Mouse (Mus musculus): ENCODE measurements around the gene Gtf2a1l. TPM values are rescaled to one million over a fixed set of nuclear protein-coding genes. Genes with fewer than 3 reads are reported as not detected.

The Gtf2a1l gene
- polyA plus RNA-seq, 1 experiment from 2014 or later = not detected

DNA sequence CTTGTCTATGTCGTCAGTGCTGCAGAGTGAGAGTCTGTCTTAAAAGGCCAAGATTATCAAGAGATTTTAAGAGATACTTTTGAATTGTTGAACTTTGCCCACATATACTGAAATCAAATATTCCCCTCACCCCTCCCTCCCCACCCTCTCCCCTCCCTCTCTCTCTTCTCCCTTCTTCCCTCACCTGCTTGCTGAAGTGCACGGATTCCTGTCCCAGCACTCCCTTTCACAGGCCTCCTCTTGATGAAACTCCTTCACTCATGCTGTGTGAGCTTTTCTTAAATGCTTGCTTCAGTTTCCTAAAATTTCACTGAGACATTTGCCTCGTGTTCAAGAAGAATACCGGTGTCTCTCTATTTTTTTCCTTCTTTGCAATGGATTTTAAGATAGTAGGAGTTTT is 34.7 kb downstream of the Gtf2a1l start:
- Histone ChIP-seq H3K9me3 (no peaks in the 10 kb centered on the region), H3K27me3 (replicated peaks) (no peaks in the 10 kb centered on the region), H3K9ac (no peak overlapping the region), H3K27ac (replicated peaks) (no peak overlapping the region), H3K4me1 (peaks cover 7% of the 10 kb centered on the region; the same call in 1 of the 2 replicates), H3K4me3 (no peak overlapping the region), H3K4me2 (no peak overlapping the region), H3K36me3 (no peaks in the 10 kb centered on the region)
- 52% methylated on average over 4 of the region's 4 CpGs for WGBS
- ATAC-seq (ENCODE audit: extremely low read depth, insufficient number of reproducible peaks, low FRiP score, low TSS enrichment) = no peak

DNA sequence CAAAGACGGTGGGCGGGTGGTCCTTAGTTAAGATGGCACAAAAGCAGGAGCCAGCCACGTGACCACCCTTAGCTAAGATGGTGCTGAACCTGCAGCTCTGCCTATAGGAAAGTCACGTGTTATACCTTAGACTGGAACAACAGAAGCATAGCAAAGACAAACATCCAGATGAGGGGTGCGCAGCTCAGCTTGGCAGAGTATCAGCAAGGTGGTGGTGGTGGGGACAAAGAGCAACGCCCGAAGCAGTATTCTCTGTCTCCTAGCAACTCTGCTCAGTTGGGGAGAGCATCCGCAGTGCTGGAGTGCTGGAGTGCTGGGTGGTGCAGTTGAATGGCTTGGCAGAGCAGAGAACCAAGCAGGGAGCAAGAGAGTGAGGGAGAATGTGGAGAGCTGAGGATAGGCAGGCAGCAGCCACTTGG is 37.8 kb downstream of the Gtf2a1l start:
- Histone ChIP-seq H3K4me1 (peaks cover 7% of the 10 kb centered on the region; the same call in 1 of the 2 replicates), H3K9ac (no peak overlapping the region), H3K4me2 (no peak overlapping the region), H3K36me3 (no peaks in the 10 kb centered on the region), H3K27ac (replicated peaks) (no peak overlapping the region), H3K27me3 (replicated peaks) (no peaks in the 10 kb centered on the region), H3K4me3 (no peak overlapping the region), H3K9me3 (no peaks in the 10 kb centered on the region)
- ATAC-seq (ENCODE audit: extremely low read depth, insufficient number of reproducible peaks, low FRiP score, low TSS enrichment) = no peak
- WGBS = 51% methylated on average over 8 of the region's 8 CpGs

DNA sequence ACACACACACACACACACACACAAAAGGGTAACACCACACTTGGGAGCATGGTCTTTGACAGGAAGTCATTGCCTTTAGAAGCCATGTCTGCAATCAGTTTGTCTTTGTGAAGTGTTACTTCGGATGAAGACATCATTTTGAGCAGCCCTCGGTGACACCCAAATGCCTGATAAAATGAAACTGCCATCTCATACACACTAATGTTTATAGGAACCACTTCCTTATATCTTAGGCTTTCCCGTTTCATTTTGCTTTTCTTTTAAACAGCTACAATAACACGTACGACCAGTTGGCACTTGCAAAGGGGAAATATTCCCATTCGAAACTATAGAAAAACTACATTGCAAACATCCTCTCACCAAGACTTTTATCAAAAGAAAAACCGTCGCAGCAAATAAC is 81.2 kb downstream of the Gtf2a1l start:
- WGBS = 61% methylated on average over 8 of the region's 8 CpGs
- Histone ChIP-seq H3K27ac (replicated peaks) (no peak overlapping the region), H3K9me3 (no peaks in the 10 kb centered on the region), H3K27me3 (replicated peaks) (peaks cover 8% of the 10 kb centered on the region; the same call in 1 of the 2 replicates), H3K36me3 (no peaks in the 10 kb centered on the region), H3K4me1 (peaks cover 12% of the 10 kb centered on the region; the same call in 1 of the 2 replicates), H3K4me2 (peak overlapping the region; percentile 19), H3K4me3 (no peak overlapping the region), H3K9ac (no peak overlapping the region)
- ATAC-seq (ENCODE audit: extremely low read depth, insufficient number of reproducible peaks, low FRiP score, low TSS enrichment) = no peak

DNA sequence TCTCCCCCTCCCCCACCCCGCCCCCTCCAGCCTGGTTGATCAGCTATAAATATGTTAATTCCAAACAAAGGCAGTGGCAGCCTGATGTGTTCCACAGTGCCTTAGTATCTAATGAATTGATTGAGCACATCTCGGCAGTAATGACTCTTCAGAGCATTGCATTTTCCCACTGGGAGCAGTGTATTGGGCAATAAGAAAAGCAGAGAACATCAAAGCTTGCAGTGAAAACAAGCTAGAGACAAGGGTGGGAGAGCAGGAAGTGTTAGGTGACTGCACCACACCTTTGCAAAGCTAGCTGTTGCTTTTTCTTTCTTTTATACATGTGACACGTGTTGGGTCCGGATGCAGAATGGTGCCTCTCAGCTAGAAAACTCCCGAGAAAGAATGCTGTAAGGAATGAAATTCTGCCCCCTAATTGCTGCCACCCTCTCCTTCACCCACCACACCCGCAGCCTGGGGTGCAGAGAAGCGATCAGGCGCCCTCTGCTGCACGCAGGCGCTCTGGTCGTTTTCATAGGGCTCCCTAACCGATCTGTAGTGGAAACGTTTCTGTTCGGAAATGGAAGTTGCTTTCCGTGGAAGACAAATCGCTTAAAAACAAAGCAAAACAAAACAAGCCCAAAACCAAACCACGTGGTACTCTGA is 84.5 kb downstream of the Gtf2a1l start:
- Histone ChIP-seq H3K9ac (no peak overlapping the region), H3K36me3 (no peaks in the 10 kb centered on the region), H3K27me3 (replicated peaks) (peaks cover 19% of the 10 kb centered on the region), H3K4me1 (peaks cover 15% of the 10 kb centered on the region), H3K4me3 (peak overlapping the region; percentile 33), H3K9me3 (no peaks in the 10 kb centered on the region), H3K27ac (replicated peaks) (no peak overlapping the region), H3K4me2 (peak overlapping the region; percentile 62)
- 5% methylated on average over 17 of the region's 17 CpGs for WGBS
- ATAC-seq (ENCODE audit: extremely low read depth, insufficient number of reproducible peaks, low FRiP score, low TSS enrichment) = no peak

DNA sequence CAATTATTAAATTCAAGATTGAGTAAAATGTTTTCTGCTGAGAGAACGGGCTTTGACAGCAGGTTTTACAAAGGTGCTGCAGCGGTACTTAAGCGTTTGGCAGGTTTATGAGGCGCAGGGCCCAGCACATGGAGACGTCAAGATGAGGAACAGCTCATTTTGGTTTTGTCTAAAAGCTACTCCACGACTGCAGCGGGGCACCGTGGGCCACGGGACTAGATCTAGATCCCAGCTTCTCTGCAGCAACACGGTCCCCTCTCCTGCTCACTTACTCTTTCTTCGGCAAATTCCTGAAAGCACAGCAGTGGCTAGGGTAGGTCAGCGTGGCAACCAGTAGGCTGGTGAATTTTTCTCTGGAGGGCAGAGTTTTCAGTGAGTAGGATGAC is 85.0 kb downstream of the Gtf2a1l start:
- Histone ChIP-seq H3K36me3 (no peaks in the 10 kb centered on the region), H3K4me3 (peak overlapping the region; percentile 33), H3K27me3 (replicated peaks) (peaks cover 19% of the 10 kb centered on the region), H3K4me2 (peak overlapping the region; percentile 62), H3K4me1 (peaks cover 20% of the 10 kb centered on the region), H3K9me3 (no peaks in the 10 kb centered on the region), H3K27ac (replicated peaks) (no peak overlapping the region), H3K9ac (no peak overlapping the region)
- 46% methylated on average over 12 of the region's 12 CpGs for WGBS
- ATAC-seq (ENCODE audit: extremely low read depth, insufficient number of reproducible peaks, low FRiP score, low TSS enrichment) = no peak

DNA sequence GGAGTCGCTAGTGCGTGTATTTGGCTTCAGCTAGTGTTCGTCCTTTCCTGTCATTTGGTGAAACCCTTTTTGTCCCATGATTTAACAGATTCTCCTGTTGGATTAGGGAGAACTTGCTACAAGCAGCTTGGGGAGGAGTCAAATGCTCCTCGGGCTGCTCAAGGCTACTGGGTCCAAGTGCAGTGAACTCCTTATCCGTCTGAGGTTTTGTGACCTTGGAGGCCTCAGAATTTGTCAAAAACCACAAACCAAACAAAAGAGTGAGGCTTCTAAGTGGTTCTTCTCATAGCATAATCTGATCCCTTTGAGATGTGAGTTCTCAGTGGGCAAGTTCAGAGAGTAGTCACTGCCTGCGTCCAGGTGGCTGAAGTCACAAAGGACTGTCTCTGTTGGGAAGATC is 87.3 kb downstream of the Gtf2a1l start:
- Histone ChIP-seq H3K4me2 (no peak overlapping the region), H3K36me3 (no peaks in the 10 kb centered on the region), H3K9me3 (no peaks in the 10 kb centered on the region), H3K27ac (replicated peaks) (no peak overlapping the region), H3K4me1 (peaks cover 17% of the 10 kb centered on the region), H3K4me3 (no peak overlapping the region), H3K9ac (no peak overlapping the region), H3K27me3 (replicated peaks) (peaks cover 19% of the 10 kb centered on the region)
- WGBS = 65% methylated on average over 6 of the region's 6 CpGs
- no peak for ATAC-seq (ENCODE audit: extremely low read depth, insufficient number of reproducible peaks, low FRiP score, low TSS enrichment)

DNA sequence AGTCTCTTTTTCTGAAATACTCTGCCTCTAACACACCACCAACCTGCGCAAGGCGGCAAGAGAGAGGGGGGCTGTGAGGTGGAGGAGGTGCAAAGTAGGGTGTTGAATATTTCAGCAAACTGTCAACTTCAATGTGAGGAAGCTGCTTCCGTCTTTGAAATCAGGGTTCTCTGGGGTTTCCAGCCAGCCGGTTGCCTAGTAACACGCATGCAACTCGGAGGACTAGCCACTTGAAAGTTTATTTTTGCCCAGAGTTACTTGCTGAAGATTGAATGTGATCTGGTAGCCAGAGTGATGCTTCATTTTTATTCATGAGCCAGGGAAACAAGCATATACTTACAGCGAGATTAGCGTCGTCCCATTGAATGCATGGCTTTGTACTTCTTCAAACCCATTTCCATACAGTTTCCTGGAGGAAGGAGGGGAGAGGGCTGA is 89.6 kb downstream of the Gtf2a1l start:
- H3K4me1 ChIP-seq = peaks cover 12% of the 10 kb centered on the region
- no peaks in the 10 kb centered on the region for H3K36me3 ChIP-seq
- H3K9ac ChIP-seq = no peak overlapping the region
- no peak overlapping the region for H3K27ac ChIP-seq (replicated peaks)
- ATAC-seq (ENCODE audit: extremely low read depth, insufficient number of reproducible peaks, low FRiP score, low TSS enrichment) = no peak
- 8% methylated on average over 9 of the region's 9 CpGs for WGBS
- H3K9me3 ChIP-seq = no peaks in the 10 kb centered on the region
- H3K4me3 ChIP-seq = no peak overlapping the region
- peaks cover 19% of the 10 kb centered on the region for H3K27me3 ChIP-seq (replicated peaks)
- peak overlapping the region; percentile 30 for H3K4me2 ChIP-seq

DNA sequence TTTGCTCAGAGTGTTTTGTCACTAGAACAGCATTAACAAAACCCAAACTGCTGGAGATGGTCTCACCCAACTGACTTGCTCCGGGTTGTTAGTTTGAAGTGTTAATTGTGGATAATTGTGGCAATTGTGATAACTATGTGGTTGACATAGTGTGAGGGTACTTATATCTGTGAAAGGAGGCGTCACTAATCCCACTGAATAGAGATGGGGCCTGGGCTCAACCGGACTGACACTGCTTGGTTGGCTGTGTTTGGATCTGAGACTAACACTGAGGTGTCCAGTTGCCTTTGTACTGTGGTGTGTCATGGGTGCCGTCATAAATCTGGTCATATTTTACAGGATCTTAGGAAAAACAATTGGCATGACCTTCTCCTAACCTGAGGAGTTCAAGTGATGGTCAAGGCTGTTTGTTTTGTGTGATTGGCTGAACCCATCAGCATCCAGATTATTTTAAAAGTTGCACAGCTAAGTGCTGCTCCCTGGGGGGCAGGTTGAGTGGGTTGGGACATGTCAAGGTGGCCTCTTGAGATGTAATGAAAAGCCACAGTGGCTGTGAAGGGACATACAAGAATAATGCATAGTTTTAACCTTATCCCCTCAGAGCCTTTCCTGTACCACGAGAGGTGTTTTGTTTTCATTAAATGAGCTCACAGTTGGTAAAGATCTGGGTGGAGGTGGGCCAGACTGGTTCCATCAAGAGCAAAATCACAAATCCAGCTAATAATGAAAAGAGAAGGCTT is 95.1 kb downstream of the Gtf2a1l start:
- Histone ChIP-seq H3K36me3 (no peaks in the 10 kb centered on the region), H3K27me3 (replicated peaks) (no peaks in the 10 kb centered on the region), H3K4me2 (no peak overlapping the region), H3K27ac (replicated peaks) (no peak overlapping the region), H3K9ac (no peak overlapping the region), H3K4me1 (no peaks in the 10 kb centered on the region), H3K4me3 (no peak overlapping the region), H3K9me3 (no peaks in the 10 kb centered on the region; the same call in 1 of the 2 replicates)
- no peak for ATAC-seq (ENCODE audit: extremely low read depth, insufficient number of reproducible peaks, low FRiP score, low TSS enrichment)
- 47% methylated on average over 5 of the region's 5 CpGs for WGBS

DNA sequence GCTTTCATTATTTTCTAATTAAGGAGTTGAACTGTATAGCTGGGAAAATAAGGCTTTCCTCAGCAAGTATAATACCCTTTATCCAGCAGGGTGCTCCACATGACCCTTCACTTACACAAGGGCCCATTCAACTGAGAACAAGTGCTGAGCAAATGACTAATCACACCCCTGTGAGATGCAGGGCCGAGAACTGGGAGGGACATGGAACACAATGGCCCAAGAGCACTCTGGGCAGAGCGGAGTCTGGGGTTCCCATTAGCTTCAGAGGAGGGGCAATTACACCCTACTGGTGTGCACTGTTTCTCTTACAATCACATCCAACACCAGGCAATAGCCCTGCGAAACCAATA is 95.7 kb downstream of the Gtf2a1l start:
- H3K9me3 ChIP-seq = no peaks in the 10 kb centered on the region; the same call in 1 of the 2 replicates
- H3K4me1 ChIP-seq = no peaks in the 10 kb centered on the region
- H3K4me3 ChIP-seq = no peak overlapping the region
- no peak overlapping the region for H3K27ac ChIP-seq (replicated peaks)
- no peaks in the 10 kb centered on the region for H3K27me3 ChIP-seq (replicated peaks)
- H3K36me3 ChIP-seq = no peaks in the 10 kb centered on the region
- H3K9ac ChIP-seq = no peak overlapping the region
- H3K4me2 ChIP-seq = no peak overlapping the region
- ATAC-seq (ENCODE audit: extremely low read depth, insufficient number of reproducible peaks, low FRiP score, low TSS enrichment) = no peak
- WGBS = 61% methylated on average over 3 of the region's 3 CpGs

Other genes with a start within 250 kb of the Gtf2a1l start
- gene Foxn2, start 227.9 kb upstream of the Gtf2a1l start, polyA plus RNA-seq (2015; fragmentation: Nextera tagmentation; extraction: Ambion mirVana) = 8.2 and 9.0 TPM in 2 replicates
- 13.1 and 13.5 TPM in 2 replicates for gene Ppp1r21, start 138.5 kb upstream of the Gtf2a1l start, polyA plus RNA-seq (2015; fragmentation: Nextera tagmentation; extraction: Ambion mirVana)
- 6.4 and 6.5 TPM in 2 replicates for gene Ston1, start 71.0 kb upstream of the Gtf2a1l start, polyA plus RNA-seq (2015; fragmentation: Nextera tagmentation; extraction: Ambion mirVana)
- 0.17 TPM in 1 of 2 replicates, not detected in the other for gene Lhcgr, start 123.3 kb downstream of the Gtf2a1l start, polyA plus RNA-seq (2015; fragmentation: Nextera tagmentation; extraction: Ambion mirVana)

Data from heart, embryonic 13.5 days (tissue).